Mouse (Mus musculus) ovary, postnatal 10 days (tissue): ENCODE measurements around the gene Slc38a9.

Experiments
- DNase-seq: peaks from one replicate; pipeline ENCODE4 v3.0.0; 2022; ENCODE audit warnings: low spot score

Slc38a9 gene

GRCm38 (mm10) chr13:112770528-112771328, 110.2 kb downstream of the Slc38a9 start:
- no peak for DNase-seq

- no peak for DNase-seq
Observed at GRCm38 (mm10) chr13:112771447-112772208, 111.1 kb downstream of the Slc38a9 start.

- DNase-seq: no peak
Observed at GRCm38 (mm10) chr13:112772252-112772651, 111.7 kb downstream of the Slc38a9 start.

GRCm38 (mm10) chr13:112772861-112773260, 112.3 kb downstream of the Slc38a9 start:
- no peak for DNase-seq

DNA sequence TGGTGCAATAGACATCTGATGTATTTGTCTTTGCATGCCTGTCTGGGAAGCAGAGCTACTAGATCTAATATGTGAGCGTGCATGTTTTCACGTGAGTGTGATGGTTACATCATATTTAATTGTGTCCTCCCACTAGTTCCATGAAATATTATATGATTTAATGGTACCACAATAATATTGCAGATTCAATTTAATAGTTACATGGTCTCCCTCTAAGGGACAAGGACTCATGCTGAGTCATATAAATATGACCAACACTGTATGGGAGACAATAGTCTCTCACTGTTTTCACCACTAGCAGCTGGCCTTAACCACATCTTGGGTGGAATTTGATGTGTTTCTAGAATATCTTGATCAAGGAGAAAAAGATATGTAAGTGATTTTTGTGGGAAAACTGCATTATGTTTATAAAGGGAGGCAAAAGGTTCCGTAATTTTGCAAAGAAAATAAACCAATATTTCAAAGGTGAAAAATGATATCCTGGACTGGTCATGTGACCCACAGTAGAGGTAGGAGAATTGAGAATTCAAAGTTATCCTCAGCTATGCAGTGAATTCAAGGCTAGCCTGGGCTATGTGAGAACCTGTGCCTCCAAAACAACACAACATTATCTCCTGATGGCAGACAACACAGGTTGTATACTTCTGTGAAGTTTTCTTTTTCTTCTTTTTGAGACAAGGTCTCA, 113.6 kb downstream of the Slc38a9 start:
- DNase-seq: no peak

- DNase-seq: no peak
Observed at GRCm38 (mm10) chr13:112775856-112776255, 115.3 kb downstream of the Slc38a9 start.

DNA sequence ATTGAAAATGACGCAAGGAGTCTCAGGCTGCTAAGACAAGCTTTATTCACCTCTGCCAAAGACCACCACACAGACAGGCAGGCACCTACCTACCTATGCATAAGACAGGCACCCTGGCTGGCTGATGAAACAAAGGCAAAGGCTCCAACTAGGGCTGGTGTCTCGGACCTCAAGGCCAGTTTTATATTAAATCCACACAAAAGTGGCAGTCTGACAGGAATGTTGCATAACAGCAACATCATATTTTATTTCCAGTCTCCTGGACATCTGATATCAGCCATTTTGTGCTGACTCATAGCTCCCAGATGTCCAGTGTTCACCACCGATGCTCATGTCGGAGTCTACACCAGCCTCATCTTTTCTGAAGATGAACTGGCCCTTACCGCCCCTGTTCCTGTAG, 117.9 kb downstream of the Slc38a9 start:
- no peak for DNase-seq

- no peak for DNase-seq
Observed at GRCm38 (mm10) chr13:112785305-112785704, 124.8 kb downstream of the Slc38a9 start.

DNA sequence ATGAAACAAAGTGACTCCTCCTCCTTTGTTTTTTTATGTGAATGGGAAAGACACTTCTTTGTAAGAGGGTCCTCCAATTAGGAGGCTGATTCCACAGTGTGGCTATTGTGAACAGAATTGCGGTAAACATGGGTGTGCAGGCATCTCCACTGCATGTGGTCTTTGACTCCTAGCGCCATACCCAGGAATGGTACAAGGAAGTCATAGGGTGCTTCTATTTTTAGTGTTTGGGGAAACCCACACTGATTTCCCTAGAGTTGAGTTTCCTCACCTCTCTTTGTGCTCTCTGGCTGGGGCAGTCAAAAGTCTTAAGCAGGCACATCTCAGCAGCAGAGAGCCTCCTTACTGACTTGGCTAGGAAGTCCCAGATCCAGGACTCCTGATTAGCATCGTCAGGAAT, 125.6 kb downstream of the Slc38a9 start:
- no peak for DNase-seq

- no peak for DNase-seq
Observed at GRCm38 (mm10) chr13:112786942-112787533, 126.5 kb downstream of the Slc38a9 start.
